Mouse (Mus musculus) liver, adult 2 months (tissue): ENCODE results near the gene Ccl24.

Experiments used
- CTCF ChIP-seq: fragments of 200-500 bp; IDR thresholded peaks from 2 replicates; pipeline ENCODE4 v1.5.1; 2011; ENCODE audit warnings: low read depth, low read length, control low read depth
- POLR2A ChIP-seq: fragments of 200-500 bp; IDR thresholded peaks from 2 replicates; pipeline ENCODE4 v1.6.1; 2011; ENCODE audit warnings: low read length, control low read depth; ENCODE audit not compliant: insufficient read depth; ENCODE audit errors: extremely low read depth

DNA sequence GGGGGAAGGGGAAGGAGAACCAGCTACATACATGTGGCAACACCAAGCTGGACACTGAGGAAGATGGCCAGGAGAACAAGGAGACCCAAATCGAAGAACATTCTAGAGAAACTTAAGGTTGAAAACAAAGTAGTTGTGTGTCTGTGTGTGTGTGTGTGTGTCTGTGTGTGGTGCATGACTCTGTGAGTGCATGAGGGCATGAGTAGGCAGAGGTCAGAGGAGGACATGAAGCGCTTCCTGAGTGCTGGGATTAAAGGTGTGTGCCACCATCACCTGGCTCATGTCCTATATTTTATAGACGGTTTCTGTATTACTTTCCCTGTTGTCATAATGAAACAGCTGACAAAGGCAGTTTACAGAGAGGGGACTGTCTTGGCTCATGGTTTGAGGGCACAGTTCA lies 9.4 kb downstream of the Ccl24 start, which contains the start of gene Ccl26:
- TF ChIP-seq CTCF (no peak), POLR2A (no peak)
